Mouse (Mus musculus): Measurements from ENCODE around the gene Dkk1. TPM values are rescaled to one million over a fixed set of nuclear protein-coding genes. Genes with fewer than 3 reads are reported as not detected.
"Not testable (repeated sequence)": the region's sequence is repeated elsewhere in the genome, so short reads cannot be mapped to it uniquely, and the experiment has no call there.

The Dkk1 gene
- polyA plus RNA-seq (2015; fragmentation: Nextera tagmentation; extraction: Ambion mirVana) = 37.7 and 40.2 TPM in 2 replicates

- Histone ChIP-seq H3K4me2 (peak within 1 kb of the TSS; percentile 68), H3K27ac (peak within 1 kb of the TSS; percentile 62), H3K36me3 (no peaks in the 10 kb centered on the region), H3K27me3 (peaks cover 69% of the 10 kb centered on the region), H3K4me3 (peak within 1 kb of the TSS; percentile 52), H3K9me3 (no peaks in the 10 kb centered on the region), H3K4me1 (peaks cover 33% of the 10 kb centered on the region), H3K9ac (peak within 1 kb of the TSS; percentile 71)
- ATAC-seq (ENCODE audit: insufficient number of reproducible peaks, insufficient read depth, low FRiP score, low TSS enrichment, low read depth) = peak; percentile 60; the same call in 1 of the 2 replicates
- WGBS = under 1% methylated on average over 26 of the region's 26 CpGs
Observed at GRCm38 (mm10) chr19:30549044-30549853, at the start of gene Dkk1. Gene Dkk1 (minus strand): TSS chr19:30549665.

- H3K4me1 ChIP-seq = no peaks in the 10 kb centered on the region
- no peak overlapping the region for H3K9ac ChIP-seq
- no peaks in the 10 kb centered on the region for H3K27me3 ChIP-seq
- H3K36me3 ChIP-seq = no peaks in the 10 kb centered on the region
- WGBS = 73% methylated on average over 3 of the region's 3 CpGs
- no peaks in the 10 kb centered on the region for H3K9me3 ChIP-seq
- no peak overlapping the region for H3K27ac ChIP-seq
- ATAC-seq (ENCODE audit: insufficient number of reproducible peaks, insufficient read depth, low FRiP score, low TSS enrichment, low read depth) = no peak
- H3K4me3 ChIP-seq = no peak overlapping the region
- H3K4me2 ChIP-seq = no peak overlapping the region
Observed at GRCm38 (mm10) chr19:30586366-30586765, 36.9 kb upstream of the Dkk1 start.

- Histone ChIP-seq H3K27me3 (no peaks in the 10 kb centered on the region), H3K4me3 (no peak overlapping the region), H3K9ac (no peak overlapping the region), H3K9me3 (peaks cover 8% of the 10 kb centered on the region; the same call in 1 of the 2 replicates), H3K27ac (no peak overlapping the region), H3K4me1 (no peaks in the 10 kb centered on the region), H3K4me2 (no peak overlapping the region), H3K36me3 (no peaks in the 10 kb centered on the region)
- ATAC-seq (ENCODE audit: insufficient number of reproducible peaks, insufficient read depth, low FRiP score, low TSS enrichment, low read depth) = no peak
- WGBS = 73% methylated on average over 6 of the region's 6 CpGs
Observed at GRCm38 (mm10) chr19:30564516-30564915, 15.1 kb upstream of the Dkk1 start.

GRCm38 (mm10) chr19:30563876-30564275, 14.4 kb upstream of the Dkk1 start:
- Histone ChIP-seq H3K4me3 (no peak overlapping the region), H3K9ac (no peak overlapping the region), H3K4me1 (no peaks in the 10 kb centered on the region), H3K4me2 (no peak overlapping the region), H3K27me3 (no peaks in the 10 kb centered on the region), H3K27ac (no peak overlapping the region), H3K9me3 (peaks cover 8% of the 10 kb centered on the region; the same call in 1 of the 2 replicates), H3K36me3 (no peaks in the 10 kb centered on the region)
- no peak for ATAC-seq (ENCODE audit: insufficient number of reproducible peaks, insufficient read depth, low FRiP score, low TSS enrichment, low read depth)
- 27% methylated on average over 3 of the region's 3 CpGs for WGBS

- Histone ChIP-seq H3K4me2 (no peak overlapping the region), H3K36me3 (no peaks in the 10 kb centered on the region), H3K9ac (no peak overlapping the region), H3K27me3 (peaks cover 11% of the 10 kb centered on the region), H3K27ac (no peak overlapping the region), H3K9me3 (peaks cover 8% of the 10 kb centered on the region; the same call in 1 of the 2 replicates), H3K4me3 (no peak overlapping the region), H3K4me1 (peaks cover 6% of the 10 kb centered on the region; the same call in 1 of the 2 replicates)
- no peak for ATAC-seq (ENCODE audit: insufficient number of reproducible peaks, insufficient read depth, low FRiP score, low TSS enrichment, low read depth)
Observed at GRCm38 (mm10) chr19:30558024-30558423, 8.6 kb upstream of the Dkk1 start.

GRCm38 (mm10) chr19:30554467-30554881, 5.0 kb upstream of the Dkk1 start:
- H3K36me3 ChIP-seq = no peaks in the 10 kb centered on the region
- no peak for ATAC-seq (ENCODE audit: insufficient number of reproducible peaks, insufficient read depth, low FRiP score, low TSS enrichment, low read depth)

GRCm38 (mm10) chr19:30553740-30554139, 4.3 kb upstream of the Dkk1 start:
- peaks cover 44% of the 10 kb centered on the region for H3K27me3 ChIP-seq
- 14% methylated on average over 4 of the region's 4 CpGs for WGBS

More at GRCm38 (mm10) chr19:30554467-30554881, 5.0 kb upstream of the Dkk1 start:
- Histone ChIP-seq H3K9ac (peak overlapping the region; percentile 54), H3K4me1 (peaks cover 16% of the 10 kb centered on the region), H3K27ac (no peak overlapping the region), H3K4me3 (peak overlapping the region; percentile 28), H3K27me3 (peaks cover 36% of the 10 kb centered on the region), H3K4me2 (peak overlapping the region; percentile 57), H3K9me3 (no peaks in the 10 kb centered on the region)
- WGBS = 1% methylated on average over 12 of the region's 12 CpGs

GRCm38 (mm10) chr19:30552260-30552659, 2.8 kb upstream of the Dkk1 start:
- Histone ChIP-seq H3K4me3 (no peak overlapping the region), H3K27ac (no peak overlapping the region), H3K27me3 (peaks cover 57% of the 10 kb centered on the region), H3K4me1 (peaks cover 33% of the 10 kb centered on the region), H3K36me3 (no peaks in the 10 kb centered on the region), H3K4me2 (no peak overlapping the region), H3K9me3 (no peaks in the 10 kb centered on the region), H3K9ac (no peak overlapping the region)
- ATAC-seq (ENCODE audit: insufficient number of reproducible peaks, insufficient read depth, low FRiP score, low TSS enrichment, low read depth) = no peak
- 62% methylated on average over 8 of the region's 8 CpGs for WGBS

More at GRCm38 (mm10) chr19:30553740-30554139, 4.3 kb upstream of the Dkk1 start:
- no peak overlapping the region for H3K4me2 ChIP-seq
- H3K9me3 ChIP-seq = no peaks in the 10 kb centered on the region
- peaks cover 23% of the 10 kb centered on the region for H3K4me1 ChIP-seq
- no peak overlapping the region for H3K9ac ChIP-seq
- no peak overlapping the region for H3K4me3 ChIP-seq
- no peaks in the 10 kb centered on the region for H3K36me3 ChIP-seq
- H3K27ac ChIP-seq = no peak overlapping the region
- no peak for ATAC-seq (ENCODE audit: insufficient number of reproducible peaks, insufficient read depth, low FRiP score, low TSS enrichment, low read depth)

- no peak overlapping the region for H3K27ac ChIP-seq
- WGBS = 2% methylated on average over 17 of the region's 17 CpGs
- peaks cover 68% of the 10 kb centered on the region for H3K27me3 ChIP-seq
Observed at GRCm38 (mm10) chr19:30549854-30550647, 586 bp upstream of the Dkk1 start.

GRCm38 (mm10) chr19:30548411-30549043, 938 bp downstream of the Dkk1 start:
- under 1% methylated on average over 23 of the region's 23 CpGs for WGBS
- H3K27me3 ChIP-seq = peaks cover 63% of the 10 kb centered on the region

More at GRCm38 (mm10) chr19:30549854-30550647, 586 bp upstream of the Dkk1 start:
- Histone ChIP-seq H3K9ac (peak overlapping the region; percentile 71; the same call in 1 of the 2 replicates), H3K36me3 (no peaks in the 10 kb centered on the region), H3K9me3 (no peaks in the 10 kb centered on the region), H3K4me2 (peak overlapping the region; percentile 68), H3K4me1 (peaks cover 33% of the 10 kb centered on the region), H3K4me3 (peak overlapping the region; percentile 52)
- no peak for ATAC-seq (ENCODE audit: insufficient number of reproducible peaks, insufficient read depth, low FRiP score, low TSS enrichment, low read depth)

GRCm38 (mm10) chr19:30539365-30539941, 10.0 kb downstream of the Dkk1 start:
- not testable (repeated sequence) for H3K9me3 ChIP-seq; ATAC-seq (ENCODE audit: insufficient number of reproducible peaks, insufficient read depth, low FRiP score, low TSS enrichment, low read depth); H3K36me3 ChIP-seq; H3K27ac ChIP-seq
- Histone ChIP-seq H3K4me1 (peaks cover 18% of the 10 kb centered on the region), H3K27me3 (peaks cover 17% of the 10 kb centered on the region), H3K4me2 (peak overlapping the region; percentile 73), H3K9ac (peak overlapping the region; percentile 71), H3K4me3 (peak overlapping the region; percentile 45)
- WGBS = 2% methylated on average over 44 of the region's 44 CpGs

More at GRCm38 (mm10) chr19:30548411-30549043, 938 bp downstream of the Dkk1 start:
- Histone ChIP-seq H3K9me3 (no peaks in the 10 kb centered on the region), H3K4me2 (peak overlapping the region; percentile 68), H3K4me3 (peak overlapping the region; percentile 52), H3K9ac (peak overlapping the region; percentile 71), H3K4me1 (peaks cover 29% of the 10 kb centered on the region), H3K27ac (peak overlapping the region; percentile 62), H3K36me3 (no peaks in the 10 kb centered on the region)
- no peak for ATAC-seq (ENCODE audit: insufficient number of reproducible peaks, insufficient read depth, low FRiP score, low TSS enrichment, low read depth)

Data from embryonic facial prominence, embryonic 13.5 days (tissue).